Comparison of ENCODE assay signal across 8 mouse cellular contexts in genomic region chr14:45566066-45566937, GRCm38 (mm10). TPM values are rescaled to one million over a fixed set of nuclear protein-coding genes. Genes with fewer than 3 reads are reported as not detected.
DNase-seq lines count a peak whose midpoint lies in the region; ATAC-seq and TF ChIP-seq lines count a peak whose summit lies in the region.

No protein-coding gene starts in this region.

- no peaks in the 10 kb centered on the region for H3K27me3 ChIP-seq in intestine, embryonic 15.5 days (replicated peaks)
- H3K27me3 ChIP-seq in limb, embryonic 12.5 days = no peaks in the 10 kb centered on the region
- peaks cover 7% of the 10 kb centered on the region; the same call in 1 of the 2 replicates for H3K27me3 ChIP-seq in midbrain, embryonic 12.5 days
- H3K27me3 ChIP-seq in splenic B cell, adult 2 months (ENCODE audit: control insufficient read depth, insufficient read depth, low read length, poor library complexity, severe bottlenecking) = no peaks in the 10 kb centered on the region

- WGBS in intestine, embryonic 15.5 days = 18% methylated on average over 31 of the region's 33 CpGs
- WGBS in limb, embryonic 12.5 days = 17% methylated on average over 33 of the region's 33 CpGs
- WGBS in midbrain, embryonic 12.5 days = 19% methylated on average over 27 of the region's 33 CpGs

- ATAC-seq in monocyte, adult 5-6 weeks (replicated peaks; ENCODE audit: insufficient number of reproducible peaks, low FRiP score, low TSS enrichment, poor library complexity, severe bottlenecking) = no peak; the same call in 1 of the 2 replicates
- ATAC-seq in intestine, embryonic 15.5 days = peak; percentile 24; the same call in 1 of the 2 replicates
- 0 out of 2 replicates have a peak, but pooled peaks have one; percentile 2 for ATAC-seq in limb, embryonic 12.5 days (ENCODE audit: insufficient number of reproducible peaks, insufficient read depth, low FRiP score, low TSS enrichment, low read depth)
- ATAC-seq in midbrain, embryonic 12.5 days (ENCODE audit: low FRiP score, low read depth) = peak; percentile 8; the same call in 1 of the 2 replicates

- peak; percentile 13 to 55 for DNase-seq in monocyte, adult 2 months (ENCODE audit: low read depth in 1 of 2, low spot score in 2 of 2)
- peak; percentile 83 to 87 for DNase-seq in cerebellum, postnatal 10 days
- DNase-seq in gastrocnemius, adult 2 months = peak; percentile 65
- DNase-seq in splenic B cell, adult 2 months (ENCODE audit: low read depth, low spot score) = peak; percentile 72

- peak; percentile 81 for TF ChIP-seq CTCF in gastrocnemius, adult 2 months (IDR thresholded peaks at IDR 0.05)

- peak overlapping the region; percentile 49 for H3K4me3 ChIP-seq in gastrocnemius, adult 2 months
- peak overlapping the region; percentile 30 for H3K4me3 ChIP-seq in intestine, embryonic 15.5 days (replicated peaks)
- peak overlapping the region; percentile 31 for H3K4me3 ChIP-seq in limb, embryonic 12.5 days (replicated peaks)
- H3K4me3 ChIP-seq in midbrain, embryonic 12.5 days = peak overlapping the region; percentile 37

- peak overlapping the region; percentile 80 for H3K27ac ChIP-seq in gastrocnemius, adult 2 months
- H3K27ac ChIP-seq in intestine, embryonic 15.5 days = peak overlapping the region; percentile 78
- peak overlapping the region; percentile 94 for H3K27ac ChIP-seq in limb, embryonic 12.5 days
- H3K27ac ChIP-seq in midbrain, embryonic 12.5 days (replicated peaks) = 0 out of 2 replicates have a peak overlapping the region, but pooled peaks have one; percentile 11

- no peaks in the 10 kb centered on the region for H3K9me3 ChIP-seq in intestine, embryonic 15.5 days
- H3K9me3 ChIP-seq in limb, embryonic 12.5 days = no peaks in the 10 kb centered on the region
- no peaks in the 10 kb centered on the region for H3K9me3 ChIP-seq in midbrain, embryonic 12.5 days

- H3K4me1 ChIP-seq in intestine, embryonic 15.5 days (replicated peaks) = peaks cover 12% of the 10 kb centered on the region
- H3K4me1 ChIP-seq in limb, embryonic 12.5 days (replicated peaks) = peaks cover 30% of the 10 kb centered on the region
- peaks cover 13% of the 10 kb centered on the region for H3K4me1 ChIP-seq in midbrain, embryonic 12.5 days

- intact Hi-C loops in gastrocnemius, adult 2 months (cut with DNase I) = loop anchor here (5.0 to 10.0 kb wide), 3 partner anchors 36 to 206 kb away; no protein-coding TSS in a partner anchor

- no peaks in the 10 kb centered on the region for H3K36me3 ChIP-seq in intestine, embryonic 15.5 days
- H3K36me3 ChIP-seq in limb, embryonic 12.5 days = no peaks in the 10 kb centered on the region
- no peaks in the 10 kb centered on the region for H3K36me3 ChIP-seq in midbrain, embryonic 12.5 days
- no peaks in the 10 kb centered on the region for H3K36me3 ChIP-seq in splenic B cell, adult 2 months (ENCODE audit: control insufficient read depth, insufficient read depth, low read length, poor library complexity, severe bottlenecking)

- H3K9ac ChIP-seq in intestine, embryonic 15.5 days = no peak overlapping the region
- 0 out of 2 replicates have a peak overlapping the region, but pooled peaks have one; percentile 31 for H3K9ac ChIP-seq in limb, embryonic 12.5 days (replicated peaks)
- no peak overlapping the region for H3K9ac ChIP-seq in midbrain, embryonic 12.5 days (replicated peaks)

- peak overlapping the region; percentile 62 for H3K4me2 ChIP-seq in intestine, embryonic 15.5 days (replicated peaks)
- H3K4me2 ChIP-seq in limb, embryonic 12.5 days = peak overlapping the region; percentile 50
- H3K4me2 ChIP-seq in midbrain, embryonic 12.5 days (replicated peaks) = peak overlapping the region; percentile 55

RNA-seq across cellular contexts. Expression of gene Fermt2, which starts 36.4 kb away (rescaled TPM):
- not detected in 3 replicates for total RNA-seq in monocyte, adult 5-6 weeks (2017)
- 100 to 1,000 TPM; 214 to 243 TPM for total RNA-seq in gastrocnemius, adult 2 months (2021)
- 163 and 169 TPM in 2 replicates for polyA plus RNA-seq in intestine, embryonic 15.5 days (2015; fragmentation: Nextera tagmentation; extraction: Ambion mirVana)
- 123 and 128 TPM in 2 replicates for polyA plus RNA-seq in limb, embryonic 12.5 days (2016; fragmentation: Nextera tagmentation; extraction: Ambion mirVana)
- 66.5 and 72.1 TPM in 2 replicates for polyA plus RNA-seq in midbrain, embryonic 12.5 days (2016; fragmentation: Nextera tagmentation; extraction: Ambion mirVana)

Comparison
In these comparisons a context has a peak if more than half of its experiments do, and no peak if none do; other contexts are left out.
1. DNase-seq: peak in every context shown above with its lines; median percentile 85 in cerebellum, postnatal 10 days; 72 in splenic B cell, adult 2 months; 65 in gastrocnemius, adult 2 months; 34 in monocyte, adult 2 months.
2. H3K27ac ChIP-seq: peak in every context shown above with its lines; median percentile 94 in limb, embryonic 12.5 days; 80 in gastrocnemius, adult 2 months; 78 in intestine, embryonic 15.5 days; 11 in midbrain, embryonic 12.5 days.